Mouse (Mus musculus): ENCODE data around the gene Tmem42. TPM values are rescaled to one million over a fixed set of nuclear protein-coding genes. Genes with fewer than 3 reads are reported as not detected.
A peak's percentile ranks its signal among the peaks of the same experiment; 100 is the strongest.

The Tmem42 gene
- total RNA-seq, 1 experiment: 4.8 TPM

DNA sequence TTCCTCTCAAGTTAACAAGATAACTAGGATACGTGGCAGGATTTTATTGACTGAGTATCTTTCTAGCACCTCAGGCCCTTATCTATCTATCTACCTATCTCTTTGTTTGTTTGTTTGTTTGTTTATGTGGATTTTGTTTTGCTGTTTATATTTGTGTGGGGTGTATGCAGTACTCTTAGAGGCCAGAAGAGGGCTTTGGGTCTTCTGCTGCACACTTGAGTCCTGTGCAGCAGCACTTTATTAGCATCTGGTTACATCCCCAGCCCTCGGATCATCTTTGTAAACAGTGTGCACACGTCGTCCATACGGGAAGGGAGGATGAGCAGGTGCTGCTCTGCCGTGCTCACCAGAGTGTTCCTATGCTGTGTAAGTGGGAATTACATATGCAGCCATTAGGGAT is 15.1 kb upstream of the Tmem42 start:
- H3K27ac ChIP-seq (ENCODE audit: insufficient read depth, low read depth, low read length, poor library complexity, severe bottlenecking): no peak overlapping the region
- no peak overlapping the region for H3K4me3 ChIP-seq (ENCODE audit: insufficient read depth in 1 of 2, low read depth in 1 of 2, low read length in 2 of 2, poor library complexity in 1 of 2, severe bottlenecking in 1 of 2)
- H3K9ac ChIP-seq (ENCODE audit: insufficient read depth, low read depth, low read length, poor library complexity, severe bottlenecking): no peak overlapping the region
- no peaks in the 10 kb centered on the region for H3K4me1 ChIP-seq (ENCODE audit: control insufficient read depth in 2 of 2, insufficient read depth in 2 of 2, low read length in 2 of 2, poor library complexity in 1 of 2)
- no peak for TF ChIP-seq ZC3H11A (IDR thresholded peaks at IDR 0.05; ENCODE audit: borderline replicate concordance, low read depth, low read length)
- no peak for TF ChIP-seq HCFC1 (IDR thresholded peaks at IDR 0.05; ENCODE audit: borderline replicate concordance, insufficient read depth, low read length)
- TF ChIP-seq MAFK (IDR thresholded peaks at IDR 0.05; ENCODE audit: insufficient read depth, low read depth, low read length): no peak
- no peak for TF ChIP-seq ZNF384 (IDR thresholded peaks at IDR 0.05; ENCODE audit: low read depth, low read length)
- TF ChIP-seq CHD2 (IDR thresholded peaks at IDR 0.05; ENCODE audit: low read depth, low read length): no peak
- no peaks in the 10 kb centered on the region for H3K9me3 ChIP-seq (ENCODE audit: control insufficient read depth, insufficient read depth, low read depth, low read length)
- H3K36me3 ChIP-seq (ENCODE audit: control insufficient read depth, insufficient read depth, low read length, poor library complexity, severe bottlenecking): peaks cover 39% of the 10 kb centered on the region
- in situ Hi-C loops (cut with MboI; ENCODE audit: low sequenced_read_pairs in 2 of 2, unreplicated experiment in 2 of 2): loop anchor here in 1 of 2 experiments (25.0 kb wide), 1 partner anchor 1269 kb away; no protein-coding TSS in a partner anchor
- DNase-seq (ENCODE audit: low read depth, low spot score): peak; percentile 13

DNA sequence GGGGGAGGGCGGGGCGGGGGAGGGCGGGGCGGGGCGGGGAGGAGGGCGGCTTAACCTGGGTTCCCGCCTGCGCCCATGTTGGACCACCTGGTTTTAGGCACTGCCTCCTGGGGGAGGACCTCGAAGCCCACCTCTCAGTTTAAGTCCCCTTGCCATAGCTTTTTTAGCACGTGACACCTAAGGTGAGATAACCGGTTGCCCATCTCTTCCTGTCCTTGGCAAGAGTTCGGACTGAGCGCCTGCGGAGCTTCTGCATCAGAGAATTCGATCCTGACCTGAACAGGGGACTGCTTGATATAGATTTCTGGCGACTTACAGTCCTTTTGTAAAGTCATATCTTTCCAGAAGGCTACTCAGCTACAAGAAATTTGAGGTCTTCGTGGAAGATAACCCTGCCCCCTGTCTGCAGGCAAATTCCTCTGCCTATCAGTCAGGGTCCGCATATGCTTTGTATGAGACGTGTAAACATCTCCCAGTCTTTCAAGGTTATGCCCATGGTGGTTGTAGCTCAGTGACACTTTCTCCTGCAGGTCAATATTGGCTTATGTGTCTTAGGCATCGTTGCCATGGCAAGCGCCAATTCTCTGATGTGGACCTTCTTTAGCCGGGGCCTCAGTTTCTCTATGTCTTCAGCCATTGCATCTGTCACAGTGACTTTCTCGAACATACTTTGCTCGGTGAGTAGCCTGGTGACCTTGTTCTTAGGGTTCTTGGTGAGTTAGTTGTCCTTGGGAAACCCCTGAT is 682 bp downstream of the Tmem42 start:
- in situ Hi-C loops (cut with MboI; ENCODE audit: low sequenced_read_pairs in 2 of 2, unreplicated experiment in 2 of 2): loop anchor here in 1 of 2 experiments (25.0 kb wide), 1 partner anchor 1285 kb away; no protein-coding TSS in a partner anchor
- no peak overlapping the region for H3K27ac ChIP-seq (ENCODE audit: insufficient read depth, low read depth, low read length, poor library complexity, severe bottlenecking)
- H3K36me3 ChIP-seq (ENCODE audit: control insufficient read depth, insufficient read depth, low read length, poor library complexity, severe bottlenecking): peaks cover 4% of the 10 kb centered on the region; the same call in 1 of the 2 replicates
- H3K4me3 ChIP-seq (ENCODE audit: insufficient read depth in 1 of 2, low read depth in 1 of 2, low read length in 2 of 2, poor library complexity in 1 of 2, severe bottlenecking in 1 of 2): peak overlapping the region in 1 of 2 experiments; percentile 50; a peak in 2 of 4 replicates
- H3K4me1 ChIP-seq (ENCODE audit: control insufficient read depth in 2 of 2, insufficient read depth in 2 of 2, low read length in 2 of 2, poor library complexity in 1 of 2): peaks cover 0 to 2% of the 10 kb centered on the region in 2 experiments; a peak in 1 of 4 replicates
- peak; percentile 15 for DNase-seq (ENCODE audit: low read depth, low spot score)
- no peak overlapping the region for H3K9ac ChIP-seq (ENCODE audit: insufficient read depth, low read depth, low read length, poor library complexity, severe bottlenecking)
- TF ChIP-seq ZNF384 (IDR thresholded peaks at IDR 0.05; ENCODE audit: low read depth, low read length) (no peak), ZC3H11A (IDR thresholded peaks at IDR 0.05; ENCODE audit: borderline replicate concordance, low read depth, low read length) (no peak)
- no peaks in the 10 kb centered on the region for H3K9me3 ChIP-seq (ENCODE audit: control insufficient read depth, insufficient read depth, low read depth, low read length)

DNA sequence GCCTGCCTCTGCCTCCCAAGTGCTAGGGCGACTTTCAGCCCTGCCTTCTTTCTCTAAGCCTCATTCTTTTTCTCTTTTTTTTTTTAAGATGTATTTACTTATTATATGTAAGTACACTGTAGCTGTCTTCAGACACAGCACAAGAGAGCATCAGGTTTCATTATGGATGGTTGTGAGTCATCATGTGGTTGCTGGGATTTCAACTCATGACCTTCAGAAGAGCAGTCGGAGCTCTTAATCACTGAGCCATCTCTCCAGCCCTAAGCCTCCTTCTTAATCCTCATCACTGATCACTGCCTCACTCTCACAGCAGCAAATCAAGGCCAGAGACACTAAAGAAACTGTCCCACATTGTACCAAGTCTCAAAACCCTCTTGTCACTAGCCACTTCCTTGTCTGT is 3.1 kb downstream of the Tmem42 start:
- H3K4me3 ChIP-seq (ENCODE audit: insufficient read depth in 1 of 2, low read depth in 1 of 2, low read length in 2 of 2, poor library complexity in 1 of 2, severe bottlenecking in 1 of 2): no peak overlapping the region
- in situ Hi-C loops (cut with MboI; ENCODE audit: low sequenced_read_pairs in 2 of 2, unreplicated experiment in 2 of 2): loop anchor here in 1 of 2 experiments (25.0 kb wide), 1 partner anchor 1287 kb away; no protein-coding TSS in a partner anchor
- TF ChIP-seq CHD2 (IDR thresholded peaks at IDR 0.05; ENCODE audit: low read depth, low read length) (no peak), ZC3H11A (IDR thresholded peaks at IDR 0.05; ENCODE audit: borderline replicate concordance, low read depth, low read length) (no peak), HCFC1 (IDR thresholded peaks at IDR 0.05; ENCODE audit: borderline replicate concordance, insufficient read depth, low read length) (no peak), ZNF384 (IDR thresholded peaks at IDR 0.05; ENCODE audit: low read depth, low read length) (no peak), MAFK (IDR thresholded peaks at IDR 0.05; ENCODE audit: insufficient read depth, low read depth, low read length) (no peak)
- H3K27ac ChIP-seq (ENCODE audit: insufficient read depth, low read depth, low read length, poor library complexity, severe bottlenecking): no peak overlapping the region
- no peak for DNase-seq (ENCODE audit: low read depth, low spot score)
- H3K4me1 ChIP-seq (ENCODE audit: control insufficient read depth in 2 of 2, insufficient read depth in 2 of 2, low read length in 2 of 2, poor library complexity in 1 of 2): peaks cover 0 to 2% of the 10 kb centered on the region in 2 experiments; a peak in 1 of 4 replicates
- no peak overlapping the region for H3K9ac ChIP-seq (ENCODE audit: insufficient read depth, low read depth, low read length, poor library complexity, severe bottlenecking)
- no peaks in the 10 kb centered on the region for H3K9me3 ChIP-seq (ENCODE audit: control insufficient read depth, insufficient read depth, low read depth, low read length)
- H3K36me3 ChIP-seq (ENCODE audit: control insufficient read depth, insufficient read depth, low read length, poor library complexity, severe bottlenecking): no peaks in the 10 kb centered on the region

DNA sequence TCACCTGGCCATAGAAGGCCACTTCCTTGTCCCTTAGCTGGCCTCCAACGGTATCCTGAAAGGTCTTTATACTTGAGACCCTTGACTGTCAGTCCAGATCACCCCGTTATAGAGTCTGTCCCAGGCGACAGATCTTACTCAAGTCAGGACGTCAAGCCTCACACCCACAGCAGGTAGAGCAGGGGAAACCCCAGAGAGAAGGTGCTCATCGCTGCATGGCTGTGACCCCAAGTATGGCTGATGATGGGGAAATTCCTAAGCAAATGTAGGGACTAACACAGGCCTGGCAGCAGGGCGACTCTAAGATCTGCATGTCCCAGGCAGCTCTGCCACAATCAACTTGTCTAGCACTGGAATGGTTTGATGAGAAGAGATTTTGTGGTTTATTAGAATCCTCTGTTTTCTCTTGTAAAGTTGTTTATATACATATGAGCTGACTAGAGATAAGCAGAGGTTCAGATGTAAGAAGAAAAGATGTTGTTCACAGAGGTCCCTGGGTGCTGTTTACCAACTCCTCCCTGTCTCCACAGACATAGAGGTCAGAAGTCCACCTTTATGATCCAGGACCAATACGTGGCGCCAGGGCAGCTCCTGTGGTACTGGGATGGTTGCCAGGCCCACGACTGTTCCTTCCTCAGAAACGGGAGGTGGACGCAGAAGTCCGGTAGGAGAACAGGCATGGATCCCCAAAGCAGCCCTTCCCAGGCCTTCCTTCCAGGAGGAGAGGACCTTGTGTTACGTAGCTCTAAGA is 10.5 kb downstream of the Tmem42 start:
- no peak for DNase-seq (ENCODE audit: low read depth, low spot score)
- in situ Hi-C loops (cut with MboI; ENCODE audit: low sequenced_read_pairs in 2 of 2, unreplicated experiment in 2 of 2): no loop called here

More for the DNA sequence above, 10.5 kb downstream of the Tmem42 start:
- H3K9me3 ChIP-seq (ENCODE audit: control insufficient read depth, insufficient read depth, low read depth, low read length): no peaks in the 10 kb centered on the region
- H3K9ac ChIP-seq (ENCODE audit: insufficient read depth, low read depth, low read length, poor library complexity, severe bottlenecking): no peak overlapping the region
- H3K27ac ChIP-seq (ENCODE audit: insufficient read depth, low read depth, low read length, poor library complexity, severe bottlenecking): no peak overlapping the region
- H3K36me3 ChIP-seq (ENCODE audit: control insufficient read depth, insufficient read depth, low read length, poor library complexity, severe bottlenecking): no peaks in the 10 kb centered on the region
- H3K4me3 ChIP-seq (ENCODE audit: insufficient read depth in 1 of 2, low read depth in 1 of 2, low read length in 2 of 2, poor library complexity in 1 of 2, severe bottlenecking in 1 of 2): no peak overlapping the region
- TF ChIP-seq MAFK (IDR thresholded peaks at IDR 0.05; ENCODE audit: insufficient read depth, low read depth, low read length) (no peak), HCFC1 (IDR thresholded peaks at IDR 0.05; ENCODE audit: borderline replicate concordance, insufficient read depth, low read length) (no peak), CHD2 (IDR thresholded peaks at IDR 0.05; ENCODE audit: low read depth, low read length) (no peak), ZC3H11A (IDR thresholded peaks at IDR 0.05; ENCODE audit: borderline replicate concordance, low read depth, low read length) (no peak), ZNF384 (IDR thresholded peaks at IDR 0.05; ENCODE audit: low read depth, low read length) (no peak)
- no peaks in the 10 kb centered on the region for H3K4me1 ChIP-seq (ENCODE audit: control insufficient read depth in 2 of 2, insufficient read depth in 2 of 2, low read length in 2 of 2, poor library complexity in 1 of 2)

Measured in ES-E14 (cell line).